Mouse (Mus musculus): ENCODE results near the gene Smarca5.

- no peak for TF ChIP-seq ZKSCAN1 (IDR thresholded peaks at IDR 0.05; ENCODE audit: low read depth, low read length)
- TF ChIP-seq ZC3H11A (IDR thresholded peaks at IDR 0.05; ENCODE audit: low read depth, low read length), result no peak
- TF ChIP-seq CTCF (IDR thresholded peaks at IDR 0.05 in 2 of 3, conservative IDR thresholded peaks at IDR 0.05 in 1 of 3; ENCODE audit: control insufficient read depth in 1 of 3, insufficient read depth in 1 of 3, low read depth in 2 of 3, low read length in 3 of 3, poor library complexity in 1 of 3, severe bottlenecking in 1 of 3), result no peak
- TF ChIP-seq USF1 (IDR thresholded peaks at IDR 0.05; ENCODE audit: low read depth, low read length), result no peak
- TF ChIP-seq POLR2A (IDR thresholded peaks at IDR 0.05; ENCODE audit: control insufficient read depth in 1 of 2, insufficient read depth in 1 of 2, low read depth in 1 of 2, low read length in 2 of 2, poor library complexity in 1 of 2), result no peak
Observed at GRCm38 (mm10) chr8:80780271-80780670, 41.0 kb upstream of the Smarca5 start.
